Mouse (Mus musculus) neural tube, embryonic 15.5 days (tissue): ENCODE results near the gene Pla2g4c. TPM values are rescaled to one million over a fixed set of nuclear protein-coding genes. Genes with fewer than 3 reads are reported as not detected.
"Not testable (repeated sequence)": the region's sequence is repeated elsewhere in the genome, so short reads cannot be mapped to it uniquely, and the experiment has no call there.

Source experiments
- ATAC-seq: fragments of 200-750 bp; cut with Nextera tagmentation; 2 replicates; pipeline ENCODE4 v1.8.0; 2017; ENCODE audit warnings: mild to moderate bottlenecking, moderate TSS enrichment, moderate library complexity; ENCODE audit not compliant: low FRiP score
- H3K27ac ChIP-seq: fragments of 300-500 bp; sonication (generic); replicated peaks from 2 replicates; pipeline ENCODE4 v1.5.1; 2015; ENCODE audit warnings: mild to moderate bottlenecking, inconsistent platforms
- H3K27me3 ChIP-seq: fragments of 300-500 bp; sonication (generic); replicated peaks from 2 replicates; pipeline ENCODE4 v1.6.1; 2015; ENCODE audit warnings: inconsistent platforms
- H3K36me3 ChIP-seq: fragments of 300-500 bp; sonication (generic); 2 replicates; pipeline ENCODE4 v1.6.1; 2015; ENCODE audit warnings: inconsistent platforms
- H3K4me1 ChIP-seq: fragments of 300-500 bp; sonication (generic); 2 replicates; pipeline ENCODE4 v1.6.1; 2015; ENCODE audit warnings: inconsistent platforms
- H3K4me2 ChIP-seq: fragments of 300-500 bp; sonication (generic); 2 replicates; pipeline ENCODE4 v1.6.1; 2015; ENCODE audit warnings: inconsistent platforms, mild to moderate bottlenecking, moderate library complexity
- H3K4me3 ChIP-seq: fragments of 300-500 bp; sonication (generic); replicated peaks from 2 replicates; pipeline ENCODE4 v1.5.1; 2015; ENCODE audit warnings: mild to moderate bottlenecking, inconsistent platforms
- H3K9ac ChIP-seq: fragments of 300-500 bp; sonication (generic); replicated peaks from 2 replicates; pipeline ENCODE4 v1.6.1; 2015; ENCODE audit warnings: mild to moderate bottlenecking, inconsistent platforms
- H3K9me3 ChIP-seq: fragments of 300-500 bp; sonication (generic); replicated peaks from 2 replicates; pipeline ENCODE4 v1.6.1; 2016; ENCODE audit warnings: inconsistent platforms
- WGBS: fragments of 180-500 bp; shearing (Covaris S2); methylation state at CpG from one replicate; pipeline ENCODE4 v1.1.7; 2015; ENCODE audit warnings: mixed read lengths; 5-methylcytosine and 5-hydroxymethylcytosine counted together
- polyA plus RNA-seq: library from polyadenylated mRNA; unstranded; fragments of >200 nt; fragmentation: Nextera tagmentation; extraction: Ambion mirVana; gene quantifications from 2 replicates; pipeline ENCODE4 v1.2.1, GENCODE M21; 2015

Gene Pla2g4c
- 0.69 and 0.72 TPM in 2 replicates for polyA plus RNA-seq

- no peak for ATAC-seq
- Histone ChIP-seq H3K9me3 (no peaks in the 10 kb centered on the region), H3K4me1 (no peaks in the 10 kb centered on the region), H3K4me2 (no peak within 1 kb of the TSS), H3K9ac (no peak within 1 kb of the TSS), H3K27ac (no peak within 1 kb of the TSS), H3K4me3 (no peak within 1 kb of the TSS), H3K27me3 (no peaks in the 10 kb centered on the region), H3K36me3 (no peaks in the 10 kb centered on the region)
- 91% methylated on average over 2 of the region's 2 CpGs for WGBS
Measured at GRCm38 (mm10) chr7:13324316-13324715, at the start of gene Pla2g4c. Gene Pla2g4c, plus strand, starts transcription at chr7:13324655.

DNA sequence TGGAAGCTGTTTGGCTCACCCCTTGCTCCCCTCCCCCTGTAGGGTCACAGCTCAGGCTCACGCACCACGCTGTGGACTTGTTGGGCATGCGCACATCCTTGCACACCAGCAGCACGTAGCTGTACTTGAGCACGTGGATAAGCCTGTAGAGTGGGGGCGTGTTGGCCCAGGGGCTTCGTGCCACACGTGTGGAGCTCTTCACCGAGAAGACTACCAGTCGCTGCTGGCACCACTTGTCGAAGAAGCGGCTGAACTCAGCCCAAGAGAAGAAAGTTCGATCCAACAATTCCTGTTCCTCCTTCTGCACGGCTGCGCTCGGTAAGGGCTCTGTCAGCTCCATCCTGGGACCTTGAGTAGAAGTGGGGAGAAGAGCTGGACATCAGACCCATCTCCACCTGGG lies 47.4 kb upstream of the Pla2g4c start, which contains the start of gene Lig1:
Lig1 (plus strand) TSS at position 203 of the 400 bp plus-strand sequence.
- Histone ChIP-seq H3K9ac (peak within 1 kb of the TSS; percentile 75), H3K4me3 (peak within 1 kb of the TSS; percentile 78), H3K9me3 (no peaks in the 10 kb centered on the region), H3K27me3 (no peaks in the 10 kb centered on the region), H3K36me3 (peaks cover 36% of the 10 kb centered on the region), H3K4me1 (peaks cover 8% of the 10 kb centered on the region; the same call in 1 of the 2 replicates), H3K4me2 (peak within 1 kb of the TSS; percentile 67), H3K27ac (peak within 1 kb of the TSS; percentile 95)
- no peak for ATAC-seq
- 96% methylated on average over 16 of the region's 16 CpGs for WGBS

- peak overlapping the region; percentile 67 for H3K4me2 ChIP-seq
- H3K36me3 ChIP-seq: peaks cover 40% of the 10 kb centered on the region
- ATAC-seq: no peak; the same call in 1 of the 2 replicates
- H3K27me3 ChIP-seq: no peaks in the 10 kb centered on the region
- WGBS: 23% methylated on average over 2 of the region's 2 CpGs
- H3K9ac ChIP-seq: peak overlapping the region; percentile 75
- H3K9me3 ChIP-seq: no peaks in the 10 kb centered on the region
- H3K27ac ChIP-seq: peak overlapping the region; percentile 95
- peak overlapping the region; percentile 78 for H3K4me3 ChIP-seq
- peaks cover 8% of the 10 kb centered on the region; the same call in 1 of the 2 replicates for H3K4me1 ChIP-seq
Measured at GRCm38 (mm10) chr7:13277833-13278232, 46.6 kb upstream of the Pla2g4c start.

DNA sequence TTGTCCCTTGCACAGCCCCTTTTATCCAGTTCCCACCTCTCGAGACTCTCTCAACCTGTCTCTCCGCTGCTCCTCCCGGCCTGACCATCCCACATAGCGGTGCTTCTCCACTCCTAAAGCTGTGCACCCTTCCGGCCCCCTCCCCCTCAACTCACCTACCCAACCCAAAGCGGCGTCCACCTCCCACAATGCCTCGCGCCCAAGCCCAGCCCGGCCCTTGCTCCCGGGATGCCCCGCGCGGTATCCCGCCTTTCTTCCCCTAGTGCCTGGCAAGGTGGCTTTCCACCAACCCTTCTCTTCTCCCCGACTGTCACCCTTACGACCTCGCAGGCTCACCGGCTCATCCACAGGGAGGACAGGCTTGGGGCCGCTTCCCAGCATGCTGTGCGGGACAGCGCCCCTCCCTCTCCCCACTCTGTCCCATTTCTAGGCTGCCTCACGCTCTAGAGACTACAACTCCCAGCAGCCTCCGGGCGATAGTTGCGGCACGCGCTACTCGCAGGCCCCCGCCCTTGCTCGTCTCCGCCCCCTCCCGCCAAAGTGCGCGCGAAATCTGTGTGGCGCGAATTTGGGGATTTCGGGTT lies 46.1 kb upstream of the Pla2g4c start, which contains the start of gene Zswim9:
Zswim9 (minus strand) TSS at position 414 of the 584 bp plus-strand sequence.
- under 1% methylated on average over 38 of the region's 39 CpGs for WGBS
- peak within 1 kb of the TSS; percentile 75 for H3K9ac ChIP-seq
- peak; percentile 99 for ATAC-seq
- no peaks in the 10 kb centered on the region for H3K9me3 ChIP-seq
- H3K27me3 ChIP-seq: no peaks in the 10 kb centered on the region
- H3K4me2 ChIP-seq: peak within 1 kb of the TSS; percentile 67
- H3K4me1 ChIP-seq: peaks cover 8% of the 10 kb centered on the region; the same call in 1 of the 2 replicates
- peak within 1 kb of the TSS; percentile 95 for H3K27ac ChIP-seq
- H3K4me3 ChIP-seq: peak within 1 kb of the TSS; percentile 78
- peaks cover 40% of the 10 kb centered on the region for H3K36me3 ChIP-seq

- H3K4me3 ChIP-seq: peak overlapping the region; percentile 78
- not testable (repeated sequence) for H3K9me3 ChIP-seq, H3K4me1 ChIP-seq, H3K27me3 ChIP-seq
- H3K4me2 ChIP-seq: peak overlapping the region; percentile 67
- ATAC-seq: peak; percentile 65
- peaks cover 36% of the 10 kb centered on the region for H3K36me3 ChIP-seq
- WGBS: 0% methylated on average over 14 of the region's 29 CpGs
- peak overlapping the region; percentile 75; the same call in 1 of the 2 replicates for H3K9ac ChIP-seq
- peak overlapping the region; percentile 95 for H3K27ac ChIP-seq
Measured at GRCm38 (mm10) chr7:13278957-13279356, 45.5 kb upstream of the Pla2g4c start.

DNA sequence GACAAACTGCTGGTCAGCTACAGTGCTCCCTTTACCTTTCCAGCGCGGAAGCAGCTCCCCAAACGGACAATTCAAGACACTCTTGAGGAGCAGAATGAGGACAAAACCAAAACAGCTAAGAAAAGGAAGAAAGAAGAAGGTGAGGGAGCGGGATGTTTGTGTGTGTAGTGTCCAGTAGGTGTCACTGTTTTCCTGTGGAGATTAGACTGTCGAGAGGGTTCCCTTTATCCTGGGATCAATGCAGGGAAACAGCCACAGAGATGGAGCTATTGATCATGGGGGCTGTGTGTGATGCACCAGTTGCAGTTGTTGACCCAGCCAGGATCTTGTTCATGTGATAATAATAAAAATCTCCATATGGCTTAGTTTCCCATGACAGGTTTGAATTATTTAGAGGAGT lies 35.8 kb upstream of the Pla2g4c start:
- ATAC-seq: peak; percentile 76
- Histone ChIP-seq H3K4me3 (no peak overlapping the region), H3K27me3 (no peaks in the 10 kb centered on the region), H3K27ac (no peak overlapping the region), H3K4me1 (no peaks in the 10 kb centered on the region), H3K4me2 (no peak overlapping the region), H3K9me3 (no peaks in the 10 kb centered on the region), H3K9ac (no peak overlapping the region), H3K36me3 (peaks cover 68% of the 10 kb centered on the region)
- 49% methylated on average over 5 of the region's 5 CpGs for WGBS

- Histone ChIP-seq H3K36me3 (peaks cover 72% of the 10 kb centered on the region), H3K4me2 (no peak overlapping the region), H3K27ac (no peak overlapping the region), H3K9ac (no peak overlapping the region), H3K27me3 (no peaks in the 10 kb centered on the region), H3K4me1 (no peaks in the 10 kb centered on the region), H3K4me3 (no peak overlapping the region), H3K9me3 (no peaks in the 10 kb centered on the region)
- WGBS: 88% methylated on average over 1 of the region's 1 CpGs
- no peak for ATAC-seq
Measured at GRCm38 (mm10) chr7:13290041-13290675, 34.3 kb upstream of the Pla2g4c start.

GRCm38 (mm10) chr7:13291370-13291769 lies 33.1 kb upstream of the Pla2g4c start:
- H3K27me3 ChIP-seq: no peaks in the 10 kb centered on the region
- WGBS: 85% methylated on average over 2 of the region's 2 CpGs
- no peak overlapping the region for H3K27ac ChIP-seq
- H3K9me3 ChIP-seq: no peaks in the 10 kb centered on the region
- H3K4me1 ChIP-seq: no peaks in the 10 kb centered on the region
- peaks cover 73% of the 10 kb centered on the region for H3K36me3 ChIP-seq
- ATAC-seq: no peak
- H3K9ac ChIP-seq: no peak overlapping the region
- no peak overlapping the region for H3K4me3 ChIP-seq
- no peak overlapping the region for H3K4me2 ChIP-seq

DNA sequence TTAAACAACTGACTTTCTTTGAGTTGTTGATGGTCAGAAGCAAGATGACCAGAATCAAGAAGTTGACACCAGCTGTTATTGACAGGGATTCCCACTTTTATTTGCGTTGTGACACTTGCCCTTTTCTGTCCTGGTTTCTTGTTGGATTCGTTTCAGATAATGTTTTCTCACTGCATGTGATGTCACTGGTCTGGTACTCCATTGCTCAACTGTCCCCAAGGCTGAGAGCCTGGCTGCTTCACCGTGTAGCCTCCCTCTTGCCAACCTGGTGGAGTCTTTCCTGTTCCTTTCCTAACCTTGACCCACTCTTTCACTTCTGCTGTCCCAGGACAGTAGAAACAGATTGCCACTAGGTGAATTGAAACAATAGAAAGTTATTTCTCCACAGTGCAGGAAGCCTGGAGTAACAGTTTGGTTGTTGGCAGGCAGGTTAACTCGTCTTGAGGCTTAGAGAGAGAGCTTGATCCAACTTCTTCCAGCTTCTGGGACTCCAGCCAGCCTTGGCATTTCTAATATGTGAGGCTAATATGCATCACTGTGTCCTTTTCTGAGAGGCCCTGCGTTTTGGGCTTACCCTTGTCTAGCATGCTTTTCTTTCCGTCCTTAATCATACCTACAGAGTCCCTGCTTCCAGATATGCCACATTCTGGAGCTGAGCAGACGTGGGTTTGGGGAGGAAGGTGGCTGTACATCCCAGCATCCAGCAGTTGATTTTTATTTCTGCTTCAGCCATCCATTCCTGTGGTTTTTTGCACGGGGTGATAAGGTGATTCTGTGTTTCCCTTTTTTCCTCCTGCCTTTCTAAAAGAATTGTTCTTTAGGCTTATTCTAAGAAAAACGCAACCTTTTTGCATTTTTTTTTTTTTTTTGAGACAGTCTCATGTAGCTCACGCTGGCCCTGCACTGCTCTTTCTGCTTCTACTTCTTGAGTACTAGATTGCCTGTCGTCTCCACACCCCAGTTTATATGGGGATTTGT lies 30.3 kb upstream of the Pla2g4c start:
- no peak for ATAC-seq
- Histone ChIP-seq H3K9me3 (no peaks in the 10 kb centered on the region), H3K4me2 (no peak overlapping the region), H3K9ac (no peak overlapping the region), H3K4me3 (no peak overlapping the region), H3K4me1 (no peaks in the 10 kb centered on the region), H3K36me3 (peaks cover 78% of the 10 kb centered on the region), H3K27me3 (no peaks in the 10 kb centered on the region), H3K27ac (no peak overlapping the region)
- WGBS: 90% methylated on average over 11 of the region's 11 CpGs

- no peaks in the 10 kb centered on the region for H3K9me3 ChIP-seq
- no peak overlapping the region for H3K27ac ChIP-seq
- H3K36me3 ChIP-seq: peaks cover 79% of the 10 kb centered on the region
- H3K9ac ChIP-seq: no peak overlapping the region
- H3K4me1 ChIP-seq: no peaks in the 10 kb centered on the region
- no peaks in the 10 kb centered on the region for H3K27me3 ChIP-seq
- H3K4me2 ChIP-seq: no peak overlapping the region
- H3K4me3 ChIP-seq: no peak overlapping the region
- WGBS: 95% methylated on average over 7 of the region's 7 CpGs
- no peak for ATAC-seq
Measured at GRCm38 (mm10) chr7:13295256-13295655, 29.2 kb upstream of the Pla2g4c start.

DNA sequence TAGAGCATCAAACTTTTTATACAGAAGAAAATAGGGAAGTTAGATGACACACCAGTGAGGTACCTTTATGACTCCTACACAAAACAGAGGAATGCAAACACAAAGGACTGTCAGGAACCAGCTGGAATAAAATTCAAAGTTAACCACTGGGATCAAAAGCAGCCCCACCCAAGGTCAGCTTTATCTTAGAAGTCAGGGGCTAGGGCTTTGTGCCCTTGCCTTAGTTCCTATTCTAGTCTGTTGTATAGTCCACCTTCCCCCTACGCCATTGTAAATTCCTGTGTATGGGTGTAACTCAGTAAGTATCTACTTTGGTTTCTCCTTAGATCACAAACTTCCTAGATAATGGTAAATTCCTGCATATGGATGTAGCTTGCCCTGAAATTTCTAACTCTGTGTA lies 26.8 kb upstream of the Pla2g4c start:
- WGBS: 93% methylated on average over 1 of the region's 1 CpGs
- ATAC-seq: no peak
- H3K36me3 ChIP-seq: peaks cover 81% of the 10 kb centered on the region

More for the DNA sequence above, 26.8 kb upstream of the Pla2g4c start:
- Histone ChIP-seq H3K4me3 (no peak overlapping the region), H3K27me3 (no peaks in the 10 kb centered on the region), H3K9ac (no peak overlapping the region), H3K4me1 (no peaks in the 10 kb centered on the region), H3K4me2 (no peak overlapping the region), H3K27ac (no peak overlapping the region), H3K9me3 (no peaks in the 10 kb centered on the region)
